Mouse (Mus musculus) embryonic fibroblast, embryonic 13.5 days (primary cell): ENCODE data around the gene Arl6ip5.

ENCODE experiments used
- CTCF ChIP-seq: IDR thresholded peaks from 2 replicates; pipeline ENCODE4 v1.5.1; 2011; ENCODE audit warnings: mild to moderate bottlenecking, control low read depth, low read length, moderate library complexity, borderline replicate concordance; ENCODE audit not compliant: insufficient read depth
- POLR2A ChIP-seq: IDR thresholded peaks from 2 replicates; pipeline ENCODE4 v1.6.1; 2011; ENCODE audit warnings: low read depth, mild to moderate bottlenecking, control low read depth, low read length, moderate library complexity

GRCm38 (mm10) chr6:97275760-97276159 lies 65.3 kb downstream of the Arl6ip5 start:
- TF ChIP-seq POLR2A (no peak), CTCF (no peak)
